Mouse (Mus musculus): ENCODE data around the gene Adgra3.

GRCm38 (mm10) chr5:50034231-50034630 is 24.6 kb downstream of the Adgra3 start:
- TF ChIP-seq GABPA (IDR thresholded peaks at IDR 0.05; ENCODE audit: insufficient replicate concordance, low read depth, low read length), result no peak
- TF ChIP-seq ZNF384 (IDR thresholded peaks at IDR 0.05; ENCODE audit: low read depth, low read length), result no peak
- TF ChIP-seq MAX (IDR thresholded peaks at IDR 0.05; ENCODE audit: low read length), result no peak
- TF ChIP-seq CTCF (conservative IDR thresholded peaks at IDR 0.05 in 1 of 2, IDR thresholded peaks at IDR 0.05 in 1 of 2; ENCODE audit: low read depth in 2 of 2, low read length in 2 of 2), result no peak
- no peak for TF ChIP-seq UBTF (IDR thresholded peaks at IDR 0.05; ENCODE audit: low read depth, low read length)
- no peak for TF ChIP-seq E2F4 (IDR thresholded peaks at IDR 0.05; ENCODE audit: insufficient replicate concordance, low read depth, low read length)
